Mouse (Mus musculus): ENCODE results near the gene Dcaf11.

Dcaf11 gene

DNA sequence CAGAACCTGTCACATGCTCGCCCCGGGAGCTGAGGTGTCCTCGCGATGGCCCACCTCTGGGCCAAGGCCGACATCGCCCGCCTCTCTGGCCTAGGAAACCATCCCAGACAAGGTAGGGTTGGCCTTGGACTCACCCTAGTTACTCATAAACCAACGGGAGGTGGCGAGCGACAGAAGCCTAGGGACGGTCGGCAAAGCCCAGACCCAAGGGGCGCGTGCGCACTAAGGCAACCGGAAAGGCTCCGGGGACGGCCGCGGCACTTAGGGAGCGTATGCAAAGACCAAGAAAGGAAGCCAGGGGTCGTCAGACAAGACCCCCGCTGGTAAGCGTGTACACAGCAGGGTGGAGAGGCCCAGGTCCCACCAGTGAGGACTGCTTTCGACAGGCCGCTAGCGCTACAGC is at the start of gene Dcaf11:
TSS of gene Dcaf11 (plus strand) at position 208 of the 403 bp plus-strand sequence.
- peak; percentile 82 for DNase-seq (ENCODE audit: low read depth, low spot score)

DNA sequence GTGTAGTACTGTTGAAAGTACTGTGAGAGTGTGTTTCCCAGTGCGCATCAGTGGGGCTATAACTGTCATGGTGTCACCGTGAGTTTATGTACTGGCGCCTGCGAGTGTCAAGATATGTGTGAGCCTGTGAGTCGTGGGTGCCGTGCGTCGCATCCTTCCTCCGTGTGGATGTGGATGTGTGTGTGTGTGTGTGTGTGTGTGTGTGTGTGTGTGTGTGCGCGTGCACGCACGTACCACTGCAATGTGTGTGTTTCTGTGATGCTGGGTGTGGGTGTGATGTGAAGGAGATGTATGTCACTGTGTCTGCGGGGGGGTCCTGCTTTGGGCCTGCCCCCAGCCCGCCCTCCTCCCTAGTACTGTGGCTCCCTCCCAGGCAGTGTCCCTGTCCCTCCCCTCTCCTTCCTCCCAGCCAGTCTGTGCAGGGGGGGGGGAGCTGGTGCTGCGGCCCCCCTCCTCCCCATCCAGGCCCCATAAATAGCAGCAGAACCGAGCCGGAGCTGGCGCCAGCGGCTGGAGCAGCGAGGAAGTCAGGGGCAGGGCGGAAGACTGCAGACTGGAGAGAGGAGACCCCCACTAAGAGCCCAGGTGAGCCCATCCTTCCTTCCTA is 49.6 kb upstream of the Dcaf11 start, which contains the start of gene Cpne6:
TSS of gene Cpne6 (plus strand) at position 321 of the 607 bp plus-strand sequence.
- DNase-seq (ENCODE audit: low read depth, low spot score), result no peak

DNA sequence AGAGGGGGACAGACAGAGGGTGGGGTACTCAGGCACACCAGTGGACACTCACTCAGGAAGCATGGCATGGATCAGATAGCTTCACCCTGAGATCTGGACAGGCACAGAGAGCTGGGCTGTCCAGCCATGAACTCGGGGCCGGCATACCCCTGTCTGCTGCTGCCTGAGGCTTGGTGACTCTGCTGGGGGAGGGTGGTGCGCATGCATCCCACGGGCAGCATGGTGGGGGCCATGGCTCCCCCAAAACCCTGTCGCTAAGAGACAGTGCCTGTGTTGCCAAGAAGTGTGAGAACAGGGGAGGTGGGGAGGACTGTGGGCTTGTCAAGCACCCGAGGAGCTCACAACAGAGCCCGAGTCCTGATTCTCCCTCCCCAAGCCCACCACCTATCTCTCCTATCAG is 48.8 kb upstream of the Dcaf11 start:
- DNase-seq (ENCODE audit: low read depth, low spot score), result no peak

DNA sequence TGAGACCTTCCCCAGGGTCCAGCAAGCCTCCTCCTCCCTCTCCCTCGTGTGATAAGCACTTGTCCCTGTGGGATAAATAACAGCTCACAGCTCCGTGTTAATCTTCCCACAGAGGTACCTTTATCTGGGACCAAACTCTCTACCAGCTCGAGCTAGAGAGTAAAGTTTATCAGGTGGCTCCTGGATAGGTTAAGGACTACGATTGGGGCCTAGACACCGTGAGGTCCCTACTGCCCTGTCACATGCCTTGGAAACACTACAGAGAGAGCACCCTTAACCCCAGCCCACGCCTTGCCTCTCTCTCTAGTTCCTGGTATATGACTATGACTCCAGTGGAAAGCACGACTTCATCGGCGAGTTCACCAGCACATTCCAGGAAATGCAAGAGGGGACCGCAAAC is 45.9 kb upstream of the Dcaf11 start:
- no peak for DNase-seq (ENCODE audit: low read depth, low spot score)

DNA sequence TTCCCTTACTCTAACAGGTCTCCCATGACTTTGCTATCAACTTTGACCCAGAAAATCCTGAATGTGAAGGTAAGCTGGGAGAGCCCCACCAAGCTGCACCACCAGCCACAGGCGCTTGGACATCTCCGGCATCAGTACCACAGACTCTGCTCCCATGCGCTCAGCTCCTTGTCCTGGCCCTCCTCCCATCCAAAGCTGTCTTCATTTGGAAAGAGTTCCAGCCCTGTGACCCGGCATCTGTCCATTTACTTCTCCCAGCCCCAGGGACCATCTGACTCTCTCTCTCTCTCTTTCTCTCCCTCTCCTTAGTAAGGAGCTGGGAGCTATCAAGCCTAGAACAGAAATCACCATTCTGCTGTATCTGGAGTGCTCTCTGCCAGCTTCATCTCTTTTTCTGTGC is 44.0 kb upstream of the Dcaf11 start:
- no peak for DNase-seq (ENCODE audit: low read depth, low spot score)

DNA sequence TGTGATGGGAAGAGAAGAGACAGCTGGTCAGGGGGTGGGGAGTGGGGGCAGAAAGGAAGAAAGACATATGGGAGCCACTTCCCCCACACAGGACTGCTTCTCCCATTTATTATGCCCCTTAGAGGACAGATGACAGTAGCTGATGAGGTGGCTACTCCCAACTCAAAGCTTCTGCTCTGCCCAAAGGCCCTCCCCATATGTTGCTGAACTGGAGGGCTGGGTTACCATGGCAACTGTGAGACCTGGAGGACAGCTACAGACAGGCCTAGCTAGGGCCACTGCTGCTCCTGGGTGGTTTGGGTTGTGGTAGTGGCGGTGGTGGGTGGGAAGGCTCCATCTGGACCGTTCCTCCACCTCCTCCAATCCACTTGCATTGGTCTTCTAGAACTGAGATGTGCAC is 40.9 kb upstream of the Dcaf11 start:
- DNase-seq (ENCODE audit: low read depth, low spot score), result no peak

DNA sequence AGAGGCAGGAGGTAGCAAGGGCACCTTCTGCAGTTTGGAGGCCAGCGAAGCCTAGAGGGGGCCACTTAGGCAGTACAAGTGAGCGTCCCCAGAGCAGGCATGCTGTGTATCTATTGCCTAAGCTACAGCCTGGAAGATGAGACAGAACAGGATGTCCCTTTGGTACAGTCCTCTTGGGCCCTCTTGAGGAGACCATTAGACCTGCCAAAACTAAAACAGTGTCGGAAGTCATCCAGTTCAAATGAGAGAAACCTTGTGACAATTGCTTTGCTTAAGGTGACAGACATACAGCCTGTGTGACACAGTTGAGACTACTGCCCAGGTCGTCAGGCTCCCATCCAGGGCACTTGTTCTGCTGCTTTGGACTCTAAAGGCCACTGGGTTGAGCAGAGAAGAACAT is 40.2 kb upstream of the Dcaf11 start:
- no peak for DNase-seq (ENCODE audit: low read depth, low spot score)

DNA sequence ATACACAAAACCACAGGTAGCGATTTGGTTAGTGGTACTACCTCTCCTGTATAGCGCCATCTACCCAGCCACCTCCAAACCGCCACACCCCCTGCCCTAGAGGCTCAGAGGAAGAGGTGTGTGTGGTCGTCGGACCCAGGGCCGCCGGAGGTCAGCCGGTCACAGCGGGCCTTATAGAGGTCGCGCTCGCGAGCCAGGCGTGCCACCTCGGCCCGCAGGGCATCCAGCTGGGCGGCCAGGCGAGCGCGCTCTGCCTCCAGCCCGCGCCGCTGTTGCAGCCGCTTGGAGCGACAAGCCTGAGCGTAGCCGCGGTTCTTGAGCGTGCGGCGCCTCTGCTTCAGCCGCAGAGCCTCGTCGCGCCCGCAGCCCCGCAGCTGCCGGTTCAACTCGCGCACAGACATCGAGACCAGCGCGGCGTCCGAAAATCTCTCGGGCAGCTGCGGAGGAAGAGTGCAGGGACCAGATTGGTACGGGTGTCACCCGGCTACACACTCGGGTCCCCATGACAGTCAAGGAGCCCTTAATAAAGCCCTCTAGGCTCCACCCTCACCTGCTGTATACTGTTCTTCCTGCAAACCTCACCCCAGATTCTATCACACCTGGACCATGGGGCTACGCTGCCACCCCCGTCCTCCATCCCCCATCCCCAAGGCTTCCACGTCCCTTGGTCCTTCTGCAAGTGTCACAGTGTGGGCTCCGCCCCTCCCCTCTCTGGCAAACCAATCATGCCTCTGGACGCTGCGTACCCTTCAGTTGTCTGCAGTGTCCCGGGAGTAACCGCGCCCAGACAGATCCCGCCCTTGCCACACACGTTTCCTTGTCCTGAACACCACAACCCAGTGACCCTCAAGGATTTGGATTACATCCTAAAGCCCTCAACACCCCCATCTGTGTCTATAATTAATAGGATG is 39.1 kb upstream of the Dcaf11 start:
- DNase-seq (ENCODE audit: low read depth, low spot score), result no peak

DNA sequence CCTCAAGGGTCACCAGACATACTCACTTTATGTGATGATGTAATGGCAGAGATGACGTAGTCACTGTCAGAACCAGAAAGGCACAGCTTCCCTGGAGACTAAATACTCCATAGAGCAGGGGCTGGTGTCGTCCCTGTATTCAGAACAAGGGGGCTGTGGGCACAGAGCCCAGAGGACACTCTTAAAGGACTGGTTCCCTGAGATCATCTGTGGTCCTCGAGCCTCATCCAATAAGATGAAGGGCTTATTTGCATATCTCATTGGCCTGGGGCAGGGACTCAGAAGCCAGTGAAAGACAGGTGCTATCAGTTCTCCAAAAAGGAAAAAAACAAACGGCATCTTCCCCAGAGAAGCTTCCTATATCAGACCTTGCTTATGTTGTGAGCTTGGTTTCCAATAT is 35.7 kb upstream of the Dcaf11 start:
- DNase-seq (ENCODE audit: low read depth, low spot score), result no peak

DNA sequence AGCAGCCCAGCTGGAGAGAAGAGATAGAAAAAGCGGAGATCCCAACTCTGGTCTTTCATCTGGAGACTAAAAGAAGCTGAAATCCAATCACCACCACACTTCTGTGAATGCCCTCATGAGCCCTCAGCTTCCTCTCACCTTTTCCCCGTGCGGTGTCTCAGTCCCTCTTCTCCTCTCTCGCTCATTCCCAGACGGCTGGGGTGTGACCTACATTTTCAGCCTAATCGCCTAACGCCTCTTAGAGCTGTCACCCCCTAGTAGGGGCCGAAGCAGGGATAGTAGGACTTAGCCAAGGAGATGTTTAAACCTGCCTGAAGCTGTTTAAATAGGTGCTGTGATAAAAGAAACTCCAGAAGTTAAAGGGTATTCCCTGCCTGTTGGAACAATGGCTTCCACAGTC is 35.0 kb upstream of the Dcaf11 start, which contains the start of gene Nrl:
TSS of gene Nrl (minus strand) at position 197 of the 400 bp plus-strand sequence.
- no peak for DNase-seq (ENCODE audit: low read depth, low spot score)

DNA sequence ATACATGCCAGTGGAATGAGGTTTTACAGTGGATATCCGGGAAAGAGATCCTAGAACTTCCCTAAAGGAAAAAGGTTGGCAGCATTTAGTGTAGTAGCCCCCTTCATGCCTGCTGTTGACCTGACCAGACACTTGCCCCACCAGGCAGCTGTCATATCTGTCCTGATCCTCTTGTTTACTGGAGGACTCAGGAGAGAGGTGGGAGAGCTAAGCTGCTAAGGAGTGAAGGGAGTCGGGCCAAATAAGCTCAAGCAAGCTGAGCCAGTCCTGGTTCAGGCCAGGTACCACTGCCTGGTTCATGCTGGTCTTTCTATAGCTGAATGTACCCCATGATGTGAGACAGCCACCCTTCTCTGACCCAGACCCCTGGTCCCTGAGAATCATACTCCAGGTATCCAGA is 33.1 kb upstream of the Dcaf11 start:
- DNase-seq (ENCODE audit: low read depth, low spot score), result no peak

DNA sequence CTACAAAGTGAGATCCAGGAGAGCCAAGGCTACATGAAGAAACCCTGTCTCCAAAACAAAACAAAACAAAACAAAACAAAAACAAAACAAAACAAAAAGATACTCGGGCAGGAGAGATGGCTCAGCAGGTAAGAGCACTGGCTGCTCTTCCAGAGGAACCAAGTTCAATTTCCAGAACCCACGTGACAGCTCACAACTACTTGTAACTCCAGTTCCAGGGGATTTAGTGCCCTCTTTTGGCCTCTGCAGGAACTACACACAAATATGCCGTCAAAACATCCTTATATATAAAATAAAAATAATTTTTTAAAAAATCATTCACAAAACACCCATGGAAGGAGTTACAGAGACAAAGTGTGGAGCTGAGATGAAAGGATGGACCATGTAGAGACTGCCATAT is 31.9 kb upstream of the Dcaf11 start:
- peak; percentile 38 for DNase-seq (ENCODE audit: low read depth, low spot score)

DNA sequence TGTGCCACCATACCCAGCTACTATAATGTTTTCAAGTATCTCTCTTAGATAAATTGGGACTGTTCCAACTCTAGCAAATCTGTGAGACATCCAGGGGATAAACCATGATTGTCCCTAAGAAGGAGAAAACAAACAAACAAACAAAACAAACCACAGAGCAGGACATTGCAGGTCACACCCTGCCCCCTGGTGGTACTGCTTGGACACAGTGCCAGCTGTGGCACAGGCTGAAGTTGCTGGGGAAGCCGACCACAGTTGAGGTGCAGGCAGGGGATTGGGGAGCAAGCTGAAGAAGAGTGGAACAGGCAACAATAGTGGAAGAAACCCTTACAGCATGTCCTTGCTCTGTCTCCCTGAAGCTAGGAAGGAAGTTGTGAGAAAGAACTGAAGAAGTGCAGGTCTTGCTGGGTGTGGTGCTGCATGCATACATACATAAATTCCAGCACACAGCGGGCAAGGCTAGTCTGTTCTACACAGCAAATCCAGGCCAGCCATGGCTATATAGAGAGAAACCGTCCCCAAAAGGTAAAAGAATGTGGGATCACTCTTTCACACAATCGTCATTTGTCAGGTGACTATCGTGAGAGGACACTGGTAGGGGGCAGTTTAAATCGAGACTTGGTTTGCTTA is 23.6 kb upstream of the Dcaf11 start:
- DNase-seq (ENCODE audit: low read depth, low spot score), result no peak

DNA sequence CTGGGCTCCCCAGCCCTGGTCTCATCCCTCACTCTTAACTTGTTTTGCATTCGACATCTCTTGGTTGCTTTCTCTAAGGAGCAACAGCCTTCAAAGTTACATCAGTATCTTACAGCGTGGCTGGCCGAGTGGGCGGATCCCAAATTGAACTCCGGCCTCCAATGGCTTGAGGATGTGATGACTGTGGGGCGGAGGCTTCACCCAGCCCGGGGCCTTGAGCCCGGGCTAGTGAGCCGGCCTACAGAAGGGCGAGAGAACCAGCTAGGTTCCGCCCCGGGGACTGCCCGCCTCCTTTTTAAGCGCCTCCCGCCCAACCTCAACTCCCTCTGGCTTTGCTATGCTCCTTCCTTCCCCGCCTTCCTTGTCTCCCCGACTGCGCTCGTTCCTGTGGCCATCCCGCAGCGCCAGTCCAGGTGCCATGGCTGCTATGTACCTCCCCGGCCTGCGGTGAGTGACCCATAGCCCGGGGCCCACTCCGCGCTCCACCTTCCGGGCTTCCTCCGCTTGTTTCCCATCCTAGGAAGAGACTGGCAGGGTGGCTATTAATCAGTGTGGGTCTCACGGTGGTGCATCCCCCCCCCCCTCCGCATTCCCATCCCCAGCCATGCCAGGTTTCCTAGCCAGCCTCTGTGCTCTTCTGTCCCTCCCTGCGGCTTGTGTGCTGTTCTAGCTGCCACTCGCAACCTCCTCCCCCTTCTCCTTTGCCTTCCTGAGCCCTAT is 19.6 kb upstream of the Dcaf11 start, which contains the start of gene Pck2:
TSS of gene Pck2 (plus strand) at position 200 of the 720 bp plus-strand sequence.
- peak; percentile 89 for DNase-seq (ENCODE audit: low read depth, low spot score)

DNA sequence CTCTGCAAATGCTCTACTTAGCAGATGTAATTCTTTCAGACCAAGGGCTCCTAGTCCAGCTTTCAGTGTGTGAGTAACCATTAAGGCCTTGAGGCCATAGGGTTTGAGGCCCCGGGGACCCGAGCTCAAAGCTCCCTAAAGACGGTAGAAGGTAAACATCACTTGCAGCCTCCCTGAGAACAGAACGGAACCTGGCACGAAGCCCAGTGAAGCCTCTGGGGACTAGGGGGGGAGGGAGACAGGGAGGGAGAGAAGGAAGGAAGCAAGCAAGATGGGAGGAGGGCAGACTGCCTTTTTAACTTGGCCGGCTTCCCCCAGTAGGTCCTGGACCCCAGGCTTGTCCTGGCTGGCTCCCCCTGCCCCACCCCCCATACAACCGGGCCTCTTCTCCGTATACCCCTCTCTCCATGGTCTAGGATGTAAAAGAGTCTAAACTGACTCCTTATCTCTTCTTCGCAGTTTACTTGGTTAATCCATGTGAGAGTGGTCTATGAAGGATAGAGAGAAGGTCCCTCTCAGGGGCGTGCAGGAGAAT is 19.0 kb upstream of the Dcaf11 start:
- DNase-seq (ENCODE audit: low read depth, low spot score), result peak; percentile 37

DNA sequence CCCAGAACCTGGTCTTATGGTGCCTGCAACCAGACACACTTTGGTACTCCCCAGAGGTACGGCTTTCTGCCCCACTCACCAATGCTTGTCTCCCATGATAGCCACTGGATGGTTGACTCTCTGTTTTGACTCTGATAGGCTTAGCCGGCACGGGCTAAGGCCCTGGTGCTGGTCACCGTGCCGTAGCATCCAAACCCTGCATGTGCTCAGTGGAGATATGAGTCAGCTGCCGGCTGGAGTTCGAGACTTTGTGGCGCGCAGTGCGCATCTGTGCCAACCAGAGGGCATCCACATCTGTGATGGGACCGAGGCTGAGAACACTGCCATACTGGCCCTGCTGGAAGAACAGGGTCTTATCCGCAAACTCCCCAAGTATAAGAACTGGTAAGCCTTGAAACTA is 17.5 kb upstream of the Dcaf11 start:
- DNase-seq (ENCODE audit: low read depth, low spot score), result no peak

DNA sequence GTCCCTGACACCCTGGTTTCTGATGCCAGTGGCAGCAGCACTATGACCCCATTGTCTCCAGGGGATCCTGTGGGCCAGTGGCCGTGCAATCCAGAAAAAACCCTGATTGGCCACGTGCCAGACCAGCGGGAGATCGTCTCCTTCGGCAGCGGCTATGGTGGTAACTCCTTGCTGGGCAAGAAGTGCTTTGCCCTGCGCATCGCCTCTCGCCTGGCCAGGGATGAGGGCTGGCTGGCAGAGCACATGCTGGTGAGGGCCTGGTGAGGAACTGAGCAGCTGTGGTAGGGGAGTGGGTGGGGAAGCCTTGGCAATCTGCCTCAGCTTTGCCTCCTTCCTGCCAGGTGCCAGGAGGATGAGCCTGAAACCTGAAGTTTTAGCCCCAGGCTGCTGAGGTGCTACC is 15.5 kb upstream of the Dcaf11 start:
- DNase-seq (ENCODE audit: low read depth, low spot score), result no peak

DNA sequence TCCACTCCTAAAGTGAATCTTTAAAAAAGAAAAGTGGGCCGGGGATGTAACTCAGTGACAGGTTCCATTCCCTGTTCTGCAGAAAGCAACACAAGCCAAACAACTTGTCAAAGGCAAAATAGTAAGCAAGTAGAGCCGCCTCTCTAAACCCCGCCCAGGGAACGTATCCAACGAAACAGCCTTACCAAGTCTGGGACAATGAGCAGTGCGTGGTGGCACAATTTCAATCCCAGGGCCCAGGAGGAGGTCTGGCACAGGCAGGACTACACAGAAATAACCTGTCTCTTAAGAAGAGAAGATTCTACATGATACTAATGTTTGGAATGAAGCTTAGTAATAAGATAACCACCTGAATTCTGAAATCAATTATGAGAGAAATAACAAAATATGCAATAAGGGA is 9.6 kb upstream of the Dcaf11 start:
- no peak for DNase-seq (ENCODE audit: low read depth, low spot score)

DNA sequence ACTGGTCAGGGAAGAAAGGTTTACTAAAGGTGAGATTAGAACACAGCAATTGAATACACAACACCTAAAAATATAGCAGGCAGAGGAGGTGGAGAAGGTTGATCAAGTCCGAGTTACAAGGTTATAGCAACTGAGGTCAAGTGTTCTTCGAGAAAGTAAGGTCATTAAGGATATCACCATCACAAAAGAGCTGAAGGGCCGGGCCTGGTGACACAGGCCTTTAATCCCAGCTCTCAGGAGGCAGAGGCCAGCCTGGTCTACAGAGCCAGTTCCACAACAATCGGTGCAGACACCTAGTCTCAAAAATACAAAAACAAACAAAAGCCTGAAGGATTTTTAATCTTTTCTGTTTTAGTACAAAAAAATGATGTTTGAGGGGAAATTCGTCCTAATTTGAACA is 8.5 kb upstream of the Dcaf11 start:
- no peak for DNase-seq (ENCODE audit: low read depth, low spot score)

DNA sequence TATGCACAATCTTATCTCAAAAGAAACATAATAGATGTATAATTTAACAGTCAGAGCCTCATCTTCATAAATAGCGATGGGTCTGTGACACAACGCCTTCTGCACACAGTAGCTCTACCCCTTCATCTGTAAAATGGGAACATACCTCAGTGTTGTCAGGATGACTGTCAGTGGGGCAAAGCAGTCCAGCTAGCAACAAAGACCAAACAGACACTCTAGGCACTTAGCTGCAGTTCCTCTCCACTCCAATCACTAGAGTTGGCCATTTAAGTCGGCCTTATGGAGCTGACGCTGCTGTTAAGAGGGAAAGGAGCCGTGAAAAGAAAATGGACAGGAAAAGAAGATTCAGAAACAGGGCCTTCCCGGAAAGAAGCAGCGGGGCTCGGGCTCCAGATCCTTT is 8.0 kb upstream of the Dcaf11 start:
- no peak for DNase-seq (ENCODE audit: low read depth, low spot score)

DNA sequence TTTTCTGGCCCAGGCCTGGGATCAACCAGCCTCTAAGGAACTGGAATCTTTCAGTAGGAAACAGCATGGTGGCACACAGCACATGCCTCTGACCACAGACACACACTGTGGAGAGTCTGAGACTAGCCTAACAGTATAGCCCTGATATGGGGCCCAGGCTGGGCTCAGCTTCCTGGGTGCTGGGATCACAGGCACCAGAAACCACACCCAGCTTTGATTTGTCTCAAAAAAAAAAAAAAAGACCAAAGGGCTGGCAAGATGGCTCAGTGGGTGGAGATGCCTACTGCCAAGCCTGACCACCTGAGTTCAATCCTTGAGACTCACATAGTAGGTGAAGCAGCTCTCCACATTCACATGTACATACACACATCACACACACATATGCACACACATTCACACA is 5.2 kb upstream of the Dcaf11 start:
- no peak for DNase-seq (ENCODE audit: low read depth, low spot score)

DNA sequence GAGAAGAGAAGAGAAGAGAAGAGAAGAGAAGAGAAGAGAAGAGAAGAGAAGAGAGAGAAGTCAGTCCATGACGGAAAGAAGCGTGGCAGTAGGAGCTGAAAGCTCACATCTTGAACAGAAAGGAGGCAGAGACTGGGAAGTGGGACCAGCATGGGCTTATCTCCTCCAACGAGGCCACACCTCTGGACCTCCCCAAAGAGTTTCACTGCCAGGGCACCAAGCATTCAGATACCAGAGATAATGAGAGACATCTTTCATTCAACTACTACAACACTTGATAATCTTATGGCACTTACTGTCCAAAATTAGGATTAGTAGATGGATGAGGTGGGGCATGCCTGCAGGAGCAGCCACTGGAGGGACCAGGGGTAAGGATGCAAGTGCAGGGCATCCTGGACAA is 4.0 kb upstream of the Dcaf11 start:
- no peak for DNase-seq (ENCODE audit: low read depth, low spot score)
